Mouse (Mus musculus) adrenal gland, adult 2 months (tissue): ENCODE results near the gene Stpg2. TPM values are rescaled to one million over a fixed set of nuclear protein-coding genes. Genes with fewer than 3 reads are reported as not detected.
"Not testable (repeated sequence)": the region's sequence is repeated elsewhere in the genome, so short reads cannot be mapped to it uniquely, and the experiment has no call there.

ENCODE experiments used
- DNase-seq: peaks from one replicate; pipeline ENCODE4 v3.0.0; 2021
- long read RNA-seq: library from polyadenylated mRNA; stranded (forward); transcript quantifications from one replicate; pipeline ENCODE4 v2.0.0, GENCODE M21; 2021
- polyA plus RNA-seq: library from polyadenylated mRNA; depleted of rRNA; stranded (reverse); fragments of >200 nt; gene quantifications from 2 replicates; pipeline ENCODE4 v1.2.3, GENCODE M21; 2012; rRNA removed
- total RNA-seq, 2 experiments: library from RNA; stranded (reverse); gene quantifications; 2 replicates each; pipeline ENCODE4 v1.2.3; 2021

Stpg2 gene
- total RNA-seq (not detected), polyA plus RNA-seq (0.07 TPM in 1 of 2 replicates, not detected in the other)
- long read RNA-seq, result 0 reads

DNA sequence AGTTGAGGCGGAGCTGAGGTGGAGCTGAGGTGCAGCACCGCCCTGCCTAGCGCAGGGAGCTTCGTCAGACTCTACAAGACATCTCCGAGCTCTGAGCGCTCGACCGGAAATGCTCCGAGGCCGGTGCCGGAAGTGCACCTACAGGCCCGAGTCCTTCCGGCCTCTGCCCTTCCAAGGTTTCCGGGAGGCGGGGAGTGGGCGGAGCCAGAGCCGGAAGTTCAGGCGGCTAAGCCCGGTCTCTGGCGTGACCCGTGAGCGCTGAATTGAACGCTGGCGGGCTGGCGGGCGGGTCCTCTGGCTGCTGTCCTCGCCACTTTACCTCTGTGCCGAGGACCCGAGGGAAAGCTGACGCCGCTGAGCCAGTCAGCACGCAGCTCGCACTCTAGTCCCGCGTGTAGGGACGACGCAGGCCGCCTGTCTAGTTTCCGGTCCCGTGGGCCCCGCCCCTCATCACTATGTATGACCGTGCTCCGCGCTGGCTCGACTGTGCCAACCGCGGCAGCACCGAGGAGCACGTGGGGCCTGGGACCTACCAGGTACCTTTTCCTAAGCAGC is at the start of gene Stpg2:
Gene Stpg2 (plus strand): TSS at position 251 of the 555 bp plus-strand sequence.
- DNase-seq, result peak; percentile 93

DNA sequence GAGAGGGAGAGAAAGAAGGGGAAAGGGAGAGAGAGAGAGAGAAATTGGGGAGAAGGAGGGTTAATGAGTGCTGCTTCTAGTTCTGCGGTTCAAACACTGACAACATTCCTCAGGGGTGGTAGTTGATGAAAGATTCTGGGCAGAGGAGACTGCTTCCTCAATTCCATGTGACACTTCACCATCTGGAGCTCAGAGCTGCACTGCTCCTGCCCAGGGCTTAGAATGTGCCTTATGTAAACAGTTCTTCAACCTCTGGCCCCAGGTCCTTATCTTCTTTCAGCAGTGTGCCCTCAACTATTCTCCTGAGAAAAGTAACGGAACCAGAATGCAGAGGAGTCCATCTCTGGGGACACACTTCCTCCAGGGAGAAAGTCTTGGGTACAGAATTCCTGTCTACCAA is 43.3 kb upstream of the Stpg2 start:
- no peak for DNase-seq

DNA sequence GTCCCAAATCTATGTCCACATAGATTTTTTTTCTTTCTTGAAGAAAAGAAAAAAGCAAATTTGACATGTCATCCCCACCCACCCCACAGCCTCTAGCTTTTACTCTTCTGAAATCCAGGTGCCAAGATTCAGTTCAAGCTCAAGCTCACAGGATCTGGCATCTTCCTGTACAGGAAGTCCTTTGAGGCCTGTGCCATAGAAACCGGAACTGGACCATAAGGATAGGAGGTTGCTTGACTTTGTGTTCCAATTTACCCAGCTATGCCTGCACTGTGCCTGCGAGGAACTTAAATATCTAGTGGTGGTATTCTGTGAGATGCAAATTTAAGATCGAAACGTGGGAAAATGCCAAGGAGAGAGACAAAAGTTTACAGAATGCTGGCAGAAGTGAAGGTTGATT is 42.8 kb upstream of the Stpg2 start:
- DNase-seq, result no peak

DNA sequence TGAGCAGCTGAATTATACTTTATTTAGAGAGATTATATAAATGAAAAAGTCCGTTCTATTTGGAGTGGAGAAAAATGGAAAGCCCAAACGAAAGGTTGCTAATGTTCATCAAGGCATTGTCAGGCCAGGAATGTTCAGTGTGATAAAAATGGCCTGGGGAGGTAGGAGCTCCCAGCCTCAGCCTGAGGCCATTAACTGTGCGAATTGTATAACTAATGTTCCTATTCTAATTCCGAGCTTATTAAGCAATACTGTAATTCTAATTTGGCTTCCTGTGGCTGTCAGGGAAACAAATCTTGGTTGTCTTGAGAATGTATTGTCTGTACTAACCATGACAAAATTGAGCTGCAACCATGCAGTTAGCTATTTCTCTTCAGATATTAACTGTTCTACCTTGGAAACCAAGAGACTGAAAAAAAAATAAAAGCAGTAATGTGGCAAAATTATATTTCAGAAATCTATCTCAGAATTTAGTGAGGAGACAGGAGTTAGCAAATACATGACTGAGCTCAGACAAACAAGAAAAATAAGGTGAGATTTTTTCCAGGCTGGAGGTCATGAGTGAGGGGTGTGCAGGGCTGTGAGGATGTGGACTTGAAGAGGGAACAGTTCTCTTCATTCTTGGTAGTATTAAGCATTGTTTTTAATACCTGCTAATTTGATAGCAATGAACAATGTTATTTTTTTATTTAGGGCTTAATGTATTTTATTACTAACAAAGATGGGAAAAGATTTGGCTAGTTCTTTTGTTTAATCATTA is 36.8 kb upstream of the Stpg2 start:
- no peak for DNase-seq

DNA sequence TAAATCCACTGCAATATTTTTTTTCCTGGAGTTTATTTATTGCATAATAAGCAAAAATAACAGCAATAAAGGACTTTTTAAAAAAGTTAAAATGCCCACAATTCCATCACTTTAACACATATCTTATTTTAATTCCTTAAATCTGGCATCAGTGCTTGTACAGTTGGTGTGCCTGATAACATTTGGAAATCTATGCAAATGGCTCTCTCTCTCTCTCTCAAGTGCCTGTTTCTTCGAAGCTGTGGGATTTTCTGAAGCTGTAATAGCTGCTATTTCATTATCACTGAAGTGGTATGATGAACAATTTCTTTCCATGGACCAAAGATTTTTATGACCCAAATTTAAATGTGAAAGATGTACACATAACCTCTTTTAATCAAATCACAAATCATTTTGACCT is 35.8 kb upstream of the Stpg2 start:
- DNase-seq, result no peak

DNA sequence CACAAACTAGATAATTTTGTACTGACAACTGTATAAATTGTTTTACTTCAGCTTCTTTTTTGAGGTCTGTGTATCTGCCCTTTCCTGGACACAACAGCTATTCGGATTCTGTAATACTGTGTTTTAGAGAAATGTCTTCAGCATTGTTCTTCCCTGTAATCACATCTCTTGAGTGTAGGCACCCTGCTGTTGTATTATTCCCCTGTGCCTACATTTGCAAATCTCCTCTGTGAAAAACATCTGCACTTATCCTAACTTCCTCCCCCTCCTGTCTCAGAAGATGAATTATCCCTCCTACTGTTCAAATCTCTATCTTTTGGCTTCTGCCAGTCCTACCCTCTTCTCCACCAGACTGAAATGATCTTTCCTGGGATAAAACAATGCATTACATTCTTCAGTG is 28.6 kb upstream of the Stpg2 start:
- DNase-seq, result no peak

DNA sequence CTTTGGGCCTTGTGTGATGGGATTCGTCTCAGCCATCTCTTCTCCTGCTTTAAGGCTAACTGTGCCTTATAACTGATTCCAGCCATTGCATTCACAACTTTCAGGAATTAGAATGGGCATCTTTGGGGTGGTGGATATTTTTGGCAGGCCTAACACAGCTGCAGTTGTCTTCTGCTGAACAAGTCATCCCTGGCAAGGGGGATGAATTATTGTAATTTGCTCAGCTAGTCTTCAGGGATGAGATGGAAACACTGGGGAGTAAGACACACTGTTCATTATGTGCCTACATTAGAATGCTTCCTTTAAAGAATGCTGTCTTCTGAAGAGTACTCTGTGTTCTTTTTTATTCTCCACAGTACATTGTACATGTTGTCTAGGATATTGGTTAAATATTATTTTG is 14.0 kb upstream of the Stpg2 start:
- no peak for DNase-seq

DNA sequence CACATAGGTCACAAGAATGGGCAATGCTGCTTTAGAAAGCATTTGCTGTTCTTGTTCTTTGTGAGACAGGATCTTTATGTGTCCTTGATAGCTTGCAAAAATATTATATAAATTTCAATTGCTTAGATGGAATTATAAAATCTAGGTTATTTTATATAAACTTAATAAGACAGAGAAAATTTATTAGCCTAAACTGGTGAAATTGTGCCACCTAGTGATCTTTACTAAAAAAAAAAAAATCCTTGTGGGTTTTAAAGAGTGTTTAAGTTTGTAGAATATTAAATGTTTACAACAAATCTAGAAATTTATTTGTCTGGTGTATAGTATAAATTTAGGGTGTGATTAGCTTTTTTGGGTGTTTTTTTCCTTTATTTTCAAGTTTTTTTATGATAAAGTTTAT is 11.6 kb upstream of the Stpg2 start:
- DNase-seq, result no peak

DNA sequence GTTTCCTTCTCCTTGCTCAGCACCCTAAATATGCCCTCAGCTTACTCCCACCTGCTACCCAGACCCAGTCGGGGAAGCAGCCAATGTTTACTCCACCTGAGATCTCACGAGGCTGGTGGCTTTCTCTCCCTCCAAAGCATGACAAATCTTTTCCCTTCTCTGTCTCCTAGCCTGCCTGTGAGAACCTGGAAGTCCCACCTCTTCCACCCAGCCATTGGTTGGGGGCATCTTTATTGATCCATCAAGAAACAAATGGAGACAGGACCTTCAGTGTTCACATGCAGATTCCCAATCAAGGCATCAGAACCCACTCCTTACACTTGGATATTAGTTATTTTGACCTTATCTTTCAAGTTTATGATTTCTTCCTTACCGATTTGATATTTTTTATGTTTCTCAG is 7.1 kb upstream of the Stpg2 start:
- DNase-seq, result no peak

DNA sequence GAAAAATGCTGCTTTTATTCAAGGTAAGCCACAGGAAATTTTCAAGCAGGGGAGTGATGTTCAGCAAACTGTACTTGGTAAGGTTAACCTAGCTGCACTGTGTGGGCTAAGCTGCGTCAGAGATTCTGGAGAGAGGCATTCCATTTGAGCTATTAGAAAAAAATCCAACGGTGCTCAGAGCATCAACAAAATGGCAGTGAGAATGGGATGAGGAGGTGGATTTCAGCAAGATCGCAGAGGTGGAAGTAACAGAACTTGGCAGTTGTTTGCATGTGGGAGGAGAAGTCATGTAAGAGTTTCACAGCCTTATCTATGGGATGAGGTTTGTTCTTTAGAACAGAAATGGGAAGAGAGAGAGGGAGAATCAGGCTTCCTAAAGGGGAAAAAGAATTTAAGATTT is 5.2 kb upstream of the Stpg2 start:
- DNase-seq, result no peak

DNA sequence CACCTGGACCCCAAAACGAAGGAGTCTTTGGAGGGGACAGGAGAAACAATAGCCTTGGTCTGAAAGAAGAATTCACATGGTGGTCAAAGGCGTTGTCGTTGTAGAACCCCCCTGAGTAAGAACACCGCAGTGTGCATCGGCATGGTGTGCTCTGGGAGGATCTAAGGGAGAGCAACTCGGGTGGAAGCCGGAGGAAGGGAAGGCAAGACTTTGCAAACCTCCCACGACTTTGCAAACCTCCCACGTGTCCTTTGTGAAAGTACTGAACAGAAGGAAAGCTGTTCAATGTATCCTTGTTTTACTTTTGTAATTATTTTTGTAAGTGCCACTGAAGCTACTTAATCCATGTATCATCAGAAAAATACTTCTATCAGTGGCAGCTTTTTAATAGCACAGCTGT is 11.5 kb downstream of the Stpg2 start:
- no peak for DNase-seq

DNA sequence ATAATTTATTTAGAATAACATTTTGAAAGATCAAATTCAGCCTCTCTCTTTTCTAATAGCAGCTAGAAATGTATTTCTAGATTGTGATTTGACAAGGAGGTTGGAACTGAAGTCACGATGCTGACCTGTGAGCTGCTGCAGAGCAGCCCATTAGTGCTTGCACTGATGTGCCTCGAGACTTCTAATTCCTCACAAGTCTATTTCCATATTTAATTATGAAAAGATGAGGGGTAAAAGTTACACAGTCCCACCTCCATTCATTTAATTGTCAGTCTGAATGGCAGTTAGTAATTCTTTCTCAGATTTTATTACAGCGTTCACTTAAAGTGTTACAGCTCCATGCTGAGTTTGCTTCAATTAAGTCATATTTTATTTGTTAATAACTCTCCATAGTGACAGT is 19.6 kb downstream of the Stpg2 start:
- DNase-seq, result no peak

DNA sequence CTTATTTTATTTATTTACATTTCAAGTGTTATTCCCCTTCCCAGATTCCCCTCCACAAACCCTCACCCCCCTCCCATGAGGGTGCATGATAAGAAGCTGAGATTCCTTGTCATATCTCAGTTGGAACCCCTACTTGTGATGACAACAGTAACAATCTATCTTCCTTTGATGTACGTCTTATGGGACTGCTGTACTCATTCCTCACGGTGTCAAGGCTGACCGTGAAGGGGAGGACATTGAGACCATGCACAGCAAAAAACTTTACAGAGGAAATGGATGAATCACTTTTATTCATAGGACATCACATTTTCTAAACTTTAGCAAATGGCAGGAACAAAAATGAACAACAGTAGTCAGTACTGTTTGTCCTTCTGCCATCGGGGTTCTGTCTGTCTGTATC is 21.3 kb downstream of the Stpg2 start:
- peak; percentile 61 for DNase-seq

DNA sequence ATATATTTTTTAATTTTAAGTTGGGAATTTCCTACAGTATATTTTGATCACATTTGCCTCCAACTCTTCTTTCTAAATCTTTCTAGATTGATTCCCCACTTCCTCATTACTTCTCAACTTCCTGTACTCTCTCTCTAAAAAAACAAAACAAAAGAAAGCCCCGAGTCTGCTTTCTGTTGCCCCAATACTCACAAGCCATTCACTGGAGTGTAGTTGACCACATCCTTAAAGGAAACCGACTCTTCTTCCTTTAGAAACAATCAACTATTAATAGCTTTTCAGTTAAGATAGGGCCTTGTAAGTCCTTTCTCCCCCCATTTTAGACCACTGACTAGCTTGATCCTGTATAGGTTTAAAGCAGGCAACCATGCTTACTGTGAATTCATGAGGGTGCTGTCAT is 39.7 kb downstream of the Stpg2 start:
- no peak for DNase-seq

DNA sequence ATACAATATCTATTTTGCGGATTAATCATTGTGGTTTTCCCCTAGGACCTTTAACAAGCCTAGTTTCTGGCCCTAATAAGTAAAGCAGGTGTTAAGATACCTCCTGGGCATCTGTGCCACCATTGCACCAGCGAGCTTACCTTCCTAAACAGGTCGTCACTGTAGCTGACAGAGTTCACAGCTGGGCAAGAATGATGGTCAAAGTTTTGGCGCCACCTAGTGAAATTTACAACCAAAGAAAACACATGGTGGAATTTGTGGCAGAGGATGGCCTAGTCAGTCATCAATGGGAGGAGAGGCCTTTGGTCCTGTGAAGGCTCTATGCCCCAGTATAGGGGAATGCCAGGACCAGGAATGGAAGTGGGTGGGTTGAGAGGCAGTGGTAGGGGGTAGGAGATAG is 41.0 kb downstream of the Stpg2 start:
- peak; percentile 22 for DNase-seq

DNA sequence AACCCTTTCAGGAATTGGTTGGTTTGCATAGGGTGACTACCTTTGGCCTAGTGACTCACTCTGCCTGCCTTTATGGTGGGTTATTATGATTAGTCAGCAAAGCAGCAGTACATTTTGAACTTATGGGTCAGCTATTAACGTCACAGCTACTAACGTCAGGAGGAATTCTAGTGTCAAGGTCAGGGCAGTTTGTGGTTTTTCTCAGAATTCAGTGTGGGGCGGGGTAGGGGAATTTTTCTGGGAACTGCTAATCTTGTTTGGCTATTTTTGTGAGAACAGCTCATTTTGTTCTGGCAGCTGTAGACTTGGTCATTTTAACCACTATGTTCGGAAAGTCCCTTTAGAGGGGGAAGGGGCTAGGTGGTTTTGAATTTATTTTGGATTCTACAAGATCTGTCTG is 56.9 kb downstream of the Stpg2 start:
- DNase-seq, result not testable (repeated sequence)

DNA sequence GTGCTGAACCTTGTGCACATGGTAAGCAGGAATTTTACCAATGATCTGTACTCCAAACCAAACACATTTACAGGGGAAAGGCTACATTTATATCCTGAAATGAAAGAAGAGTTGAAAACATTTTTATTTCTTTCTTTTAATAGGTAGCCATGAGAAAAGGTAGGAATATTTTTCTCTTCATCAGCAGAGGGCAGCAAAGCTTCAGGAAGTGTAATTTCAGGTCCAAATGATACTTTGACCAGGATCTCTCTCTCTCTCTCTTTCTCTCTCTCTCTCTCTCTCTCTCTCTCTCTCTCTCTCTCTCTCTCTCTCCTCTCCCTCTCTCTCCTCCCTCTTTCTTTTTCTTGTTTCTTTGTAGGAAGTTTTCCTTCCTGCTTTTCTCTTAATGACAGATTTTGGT is 92.4 kb downstream of the Stpg2 start:
- DNase-seq, result no peak

DNA sequence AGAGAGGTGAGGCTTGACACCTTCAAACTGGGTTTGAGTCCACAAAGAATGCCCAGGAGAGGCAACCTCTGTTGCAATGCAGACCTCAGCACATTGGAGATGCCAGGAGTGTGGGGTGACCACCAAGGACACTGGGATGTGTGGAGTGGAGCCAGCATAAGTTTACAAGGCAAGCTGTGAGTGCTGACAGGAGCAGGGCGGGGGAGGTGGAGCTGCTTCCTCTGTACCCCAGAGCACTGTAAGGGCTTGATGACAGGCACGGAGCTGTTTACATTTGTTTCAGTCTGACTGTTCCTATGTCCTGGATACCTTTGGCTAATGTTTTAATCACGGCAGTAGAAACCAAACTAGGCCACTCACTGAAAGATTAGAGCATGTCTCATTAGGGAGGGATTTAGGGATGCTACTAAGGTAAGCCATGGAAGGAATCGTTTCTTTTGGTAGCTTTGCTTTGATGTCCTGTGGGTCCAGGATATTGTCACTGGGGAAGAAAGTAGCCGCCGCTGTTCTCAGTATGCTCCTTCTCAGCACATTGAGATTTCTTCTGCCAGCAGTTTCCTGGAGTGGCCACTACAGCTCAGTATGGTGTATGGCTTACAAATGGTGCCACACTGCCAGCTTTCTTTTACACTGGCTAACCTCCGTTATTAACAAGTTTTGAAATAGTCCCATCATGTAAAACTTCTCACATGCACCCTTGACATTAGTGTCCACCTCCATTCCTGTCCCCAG is 102.8 kb downstream of the Stpg2 start:
- no peak for DNase-seq

DNA sequence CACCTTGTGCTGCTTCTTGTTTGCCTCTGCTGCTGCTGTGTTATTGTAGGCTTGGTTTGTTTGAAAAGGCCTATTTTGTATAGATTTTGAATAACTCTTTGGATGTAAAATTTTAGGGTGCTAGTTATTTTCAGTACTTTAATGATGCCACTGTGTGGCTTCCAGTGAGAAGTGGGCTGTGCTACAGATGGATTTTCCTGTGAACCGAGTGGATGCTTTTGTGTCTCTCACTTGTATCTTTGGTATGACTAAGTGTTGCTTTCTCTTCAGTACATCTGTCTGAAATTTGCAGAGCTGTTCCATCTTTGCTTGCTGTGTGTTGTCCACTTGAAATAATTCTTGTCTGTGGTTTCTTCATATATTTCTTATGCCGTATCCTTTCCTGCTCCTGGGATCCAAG is 106.2 kb downstream of the Stpg2 start:
- no peak for DNase-seq

DNA sequence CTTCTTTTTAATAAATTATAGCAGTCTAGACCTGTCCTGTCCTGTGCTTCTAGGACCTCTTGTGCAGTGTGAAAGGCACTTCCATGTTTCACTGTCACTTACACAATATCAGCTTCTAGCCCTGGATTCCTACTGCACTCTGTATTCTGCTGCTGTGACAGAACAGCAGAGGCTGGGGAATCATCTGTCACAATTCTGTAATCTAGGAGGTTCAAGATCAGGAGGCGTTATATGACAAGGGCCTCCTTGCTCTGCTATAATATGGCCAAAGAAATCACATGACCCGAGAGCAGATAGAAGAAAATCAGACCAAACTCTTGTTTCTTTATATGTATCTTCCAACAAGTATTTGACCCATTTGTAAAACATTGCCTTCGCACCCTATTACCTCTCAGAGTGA is 175.0 kb downstream of the Stpg2 start:
- DNase-seq, result no peak

DNA sequence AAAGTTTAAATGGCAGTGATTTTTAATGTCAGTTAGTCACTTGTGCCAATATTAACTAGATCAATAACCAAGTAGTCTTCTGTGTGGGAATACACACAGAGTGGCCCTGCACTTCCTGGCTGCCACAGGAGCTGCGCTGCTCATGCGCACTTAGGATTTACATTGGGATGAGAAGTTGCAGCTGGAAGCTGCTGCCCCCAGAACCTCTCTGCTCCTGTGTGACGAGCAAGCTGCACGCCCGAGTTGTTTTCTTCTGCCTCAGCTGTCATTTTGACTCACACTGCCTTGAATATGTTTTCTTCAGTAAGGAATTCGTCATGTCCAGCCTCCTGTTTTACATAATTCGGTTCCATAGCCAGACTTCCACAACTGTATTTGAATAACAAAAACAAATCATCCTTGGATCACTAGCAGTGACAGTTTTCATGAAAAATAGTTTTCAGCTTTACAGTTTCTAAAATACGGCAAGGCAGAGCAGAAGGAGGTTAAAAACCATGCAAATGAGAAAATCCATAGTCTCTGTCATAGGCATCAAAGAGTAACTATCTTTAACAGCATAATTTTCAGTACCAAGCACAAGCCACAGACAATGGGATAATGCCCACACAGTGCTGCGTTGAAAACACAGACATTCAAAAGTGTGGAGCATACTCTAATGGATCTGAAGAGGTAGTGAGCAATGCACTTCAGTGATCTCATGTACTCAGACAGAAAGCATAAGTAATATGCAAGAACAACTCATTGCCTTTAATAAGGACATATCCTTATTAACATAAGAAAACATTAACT is 191.8 kb downstream of the Stpg2 start:
- DNase-seq, result no peak

DNA sequence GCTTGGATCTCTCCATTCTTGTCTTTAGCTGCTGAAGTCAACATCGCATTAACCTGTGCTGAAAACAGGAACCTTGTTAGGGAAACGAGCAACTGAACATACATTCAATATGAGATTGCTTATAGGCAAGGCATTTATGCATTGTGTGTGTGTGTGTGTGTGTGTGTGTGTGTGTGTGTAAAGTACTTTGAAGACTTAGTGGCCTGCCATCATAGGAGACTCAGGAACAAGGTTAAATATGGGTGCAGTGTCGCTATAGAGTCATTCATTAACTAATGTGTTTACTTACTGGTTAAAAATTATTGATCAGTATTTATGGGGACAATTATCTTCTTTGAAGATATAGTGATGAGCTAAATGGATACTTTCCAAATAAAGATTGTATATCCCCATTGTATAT is 199.2 kb downstream of the Stpg2 start:
- DNase-seq, result no peak

DNA sequence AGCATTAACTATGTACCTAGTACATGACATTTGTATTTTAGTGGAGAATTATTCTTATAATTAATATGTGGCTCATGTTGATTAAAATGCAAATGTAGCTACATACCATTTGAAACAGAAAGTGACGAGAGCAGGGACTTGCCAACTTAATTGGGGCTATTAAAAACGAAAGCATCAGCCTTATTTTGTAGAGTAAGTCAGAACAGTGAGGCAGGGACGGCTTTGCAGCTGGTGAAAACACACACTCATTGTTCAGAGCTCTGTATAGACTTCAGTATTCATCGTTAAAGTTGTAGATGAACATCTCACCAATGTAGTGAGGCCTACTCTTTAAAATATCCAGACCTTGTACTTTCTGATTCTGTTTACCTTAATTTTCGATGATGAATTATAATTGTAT is 213.6 kb downstream of the Stpg2 start:
- no peak for DNase-seq
